Mouse (Mus musculus) limb, embryonic 14.5 days (tissue): ENCODE data around the gene Yap1. TPM values are rescaled to one million over a fixed set of nuclear protein-coding genes. Genes with fewer than 3 reads are reported as not detected.

Experiments
- ATAC-seq: fragments of 200-750 bp; cut with Nextera tagmentation; 2 replicates; pipeline ENCODE4 v1.8.0; 2017; ENCODE audit warnings: low read depth, moderate number of reproducible peaks, moderate TSS enrichment; ENCODE audit not compliant: low FRiP score
- DNase-seq: peaks from one replicate; pipeline ENCODE4 v3.0.0-alpha.2; 2015; ENCODE audit warnings: low spot score
- H3K27ac ChIP-seq: fragments of 300-500 bp; sonication (generic); replicated peaks from 2 replicates; pipeline ENCODE4 v1.5.1; 2014; ENCODE audit warnings: low read depth, mild to moderate bottlenecking, low read length, moderate library complexity, mixed read lengths
- H3K27me3 ChIP-seq: fragments of 300-500 bp; sonication (generic); 2 replicates; pipeline ENCODE4 v1.6.1; 2014; ENCODE audit warnings: low read length, mixed read lengths; ENCODE audit not compliant: control insufficient read depth, insufficient read depth
- H3K36me3 ChIP-seq: fragments of 300-500 bp; sonication (generic); 2 replicates; pipeline ENCODE4 v1.6.1; 2014; ENCODE audit warnings: mild to moderate bottlenecking, low read length, moderate library complexity, mixed read lengths; ENCODE audit not compliant: control insufficient read depth, insufficient read depth
- H3K4me1 ChIP-seq: fragments of 300-500 bp; sonication (generic); 2 replicates; pipeline ENCODE4 v1.6.1; 2014; ENCODE audit warnings: antibody characterized with exemption, low read length, mixed read lengths; ENCODE audit not compliant: control insufficient read depth, insufficient read depth
- H3K4me2 ChIP-seq: fragments of 300-500 bp; sonication (generic); replicated peaks from 2 replicates; pipeline ENCODE4 v1.6.1; 2014; ENCODE audit warnings: low read depth, mild to moderate bottlenecking, low read length, moderate library complexity; ENCODE audit not compliant: severe bottlenecking
- H3K4me3 ChIP-seq: fragments of 300-500 bp; sonication (generic); replicated peaks from 2 replicates; pipeline ENCODE4 v1.5.1; 2014; ENCODE audit warnings: low read length
- H3K9ac ChIP-seq: fragments of 300-500 bp; sonication (generic); 2 replicates; pipeline ENCODE4 v1.6.1; 2014; ENCODE audit warnings: mild to moderate bottlenecking, low read depth, low read length, moderate library complexity; ENCODE audit not compliant: severe bottlenecking
- H3K9me3 ChIP-seq: fragments of 300-500 bp; sonication (generic); 2 replicates; pipeline ENCODE4 v1.6.1; 2016; ENCODE audit warnings: low read length; ENCODE audit not compliant: control insufficient read depth
- POLR2A ChIP-seq: fragments of 200-500 bp; IDR thresholded peaks from 2 replicates; pipeline ENCODE4 v1.8.0; 2012; ENCODE audit warnings: inconsistent platforms, mild to moderate bottlenecking, moderate library complexity, borderline replicate concordance; ENCODE audit not compliant: insufficient read depth, insufficient read length; ENCODE audit errors: extremely low read depth
- WGBS: fragments of 180-500 bp; shearing (Covaris S2); extraction: QIAGEN DNeasy Blood & Tissue Kit; methylation state at CpG from one replicate; pipeline ENCODE4 v1.1.7; 2014; 5-methylcytosine and 5-hydroxymethylcytosine counted together
- polyA plus RNA-seq, 2 experiments: library from polyadenylated mRNA; depleted of rRNA in 1 of 2; stranded (reverse) in 1 of 2; unstranded in 1 of 2; fragments of >200 nt; fragmentation: Nextera tagmentation in 1 of 2; extraction: Ambion mirVana in 1 of 2; gene quantifications; 2 replicates each; pipeline versions ENCODE4 v1.2.1 to v1.2.3; 2012 to 2014

Gene Yap1
- polyA plus RNA-seq, 2 experiments = 43.3 to 75.0 TPM

GRCm38 (mm10) chr9:7891177-7891576, 113.2 kb downstream of the Yap1 start:
- Histone ChIP-seq H3K4me2 (no peak overlapping the region), H3K27ac (no peak overlapping the region), H3K9me3 (no peaks in the 10 kb centered on the region), H3K27me3 (no peaks in the 10 kb centered on the region), H3K9ac (no peak overlapping the region), H3K4me1 (no peaks in the 10 kb centered on the region), H3K4me3 (no peak overlapping the region), H3K36me3 (no peaks in the 10 kb centered on the region)
- WGBS = 71% methylated on average over 1 of the region's 1 CpGs
- ATAC-seq = no peak
- no peak for TF ChIP-seq POLR2A
- DNase-seq = no peak

- no peak for TF ChIP-seq POLR2A
- Histone ChIP-seq H3K27ac (no peak overlapping the region), H3K4me2 (no peak overlapping the region), H3K9ac (no peak overlapping the region), H3K9me3 (no peaks in the 10 kb centered on the region), H3K36me3 (no peaks in the 10 kb centered on the region), H3K27me3 (no peaks in the 10 kb centered on the region), H3K4me1 (no peaks in the 10 kb centered on the region), H3K4me3 (no peak overlapping the region)
- ATAC-seq = no peak
- 99% methylated on average over 3 of the region's 3 CpGs for WGBS
- DNase-seq = no peak
These were observed 120.0 kb downstream of the Yap1 start for GRCm38 (mm10) chr9:7884346-7884745.

- Histone ChIP-seq H3K27me3 (no peaks in the 10 kb centered on the region), H3K4me2 (no peak overlapping the region), H3K4me1 (no peaks in the 10 kb centered on the region), H3K9me3 (no peaks in the 10 kb centered on the region), H3K9ac (no peak overlapping the region), H3K36me3 (no peaks in the 10 kb centered on the region), H3K27ac (no peak overlapping the region), H3K4me3 (no peak overlapping the region)
- DNase-seq (no peak), ATAC-seq (no peak)
- no peak for TF ChIP-seq POLR2A
- 90% methylated on average over 1 of the region's 1 CpGs for WGBS
These were observed 122.0 kb downstream of the Yap1 start for GRCm38 (mm10) chr9:7882304-7882865.

Other genes starting within 250 kb of the Yap1 start
- 67.0 and 68.8 TPM in 2 replicates for gene Tmem123, start 240.6 kb downstream of the Yap1 start, polyA plus RNA-seq (2012; rRNA removed)
- 122 and 133 TPM in 2 replicates for gene Tmem123, start 240.6 kb downstream of the Yap1 start, polyA plus RNA-seq (2014; fragmentation: Nextera tagmentation; extraction: Ambion mirVana)
- 41.2 and 42.8 TPM in 2 replicates for gene Birc2, start 167.5 kb downstream of the Yap1 start, polyA plus RNA-seq (2012; rRNA removed)
- 41.7 and 45.3 TPM in 2 replicates for gene Birc2, start 167.5 kb downstream of the Yap1 start, polyA plus RNA-seq (2014; fragmentation: Nextera tagmentation; extraction: Ambion mirVana)
- 16.1 and 16.9 TPM in 2 replicates for gene Birc3, start 131.4 kb downstream of the Yap1 start, polyA plus RNA-seq (2012; rRNA removed)
- gene Birc3, start 131.4 kb downstream of the Yap1 start, polyA plus RNA-seq (2014; fragmentation: Nextera tagmentation; extraction: Ambion mirVana) = 10.3 and 13.2 TPM in 2 replicates
- 8.5 and 9.5 TPM in 2 replicates for gene Cfap300, start 38.2 kb upstream of the Yap1 start, polyA plus RNA-seq (2012; rRNA removed)
- gene Cfap300, start 38.2 kb upstream of the Yap1 start, polyA plus RNA-seq (2014; fragmentation: Nextera tagmentation; extraction: Ambion mirVana) = 11.5 and 12.5 TPM in 2 replicates
- gene Cep126, start 129.7 kb upstream of the Yap1 start, polyA plus RNA-seq (2012; rRNA removed) = 5.2 and 5.8 TPM in 2 replicates
- 1.6 and 3.5 TPM in 2 replicates for gene Cep126, start 129.7 kb upstream of the Yap1 start, polyA plus RNA-seq (2014; fragmentation: Nextera tagmentation; extraction: Ambion mirVana)